Mouse (Mus musculus): ENCODE measurements around the gene Tom1l2.

The Tom1l2 gene

DNA sequence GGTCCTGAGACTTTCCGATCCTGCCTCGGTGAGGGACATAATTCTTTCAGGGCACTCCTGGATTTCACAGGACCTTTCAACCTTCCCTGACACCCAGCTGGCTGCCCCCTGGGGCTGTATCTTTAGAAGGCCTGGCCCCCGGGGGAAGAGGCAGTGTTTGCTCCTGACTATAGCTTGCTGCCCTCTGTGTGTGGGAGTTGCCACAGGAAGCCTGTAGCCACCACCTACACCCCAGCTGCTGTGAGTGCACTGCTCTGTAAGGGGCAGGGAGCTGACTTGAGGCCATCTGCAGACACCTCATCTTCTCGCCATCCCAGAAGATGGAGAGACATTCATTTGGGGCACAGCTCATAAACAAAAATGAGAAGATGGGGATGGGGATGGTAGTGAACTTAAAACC, 120.8 kb downstream of the Tom1l2 start:
- in situ Hi-C loops (cut with MseI, MboI): no loop called here

GRCm38 (mm10) chr11:60231326-60231725, 121.4 kb downstream of the Tom1l2 start:
- in situ Hi-C loops (cut with MseI, MboI): no loop called here

DNA sequence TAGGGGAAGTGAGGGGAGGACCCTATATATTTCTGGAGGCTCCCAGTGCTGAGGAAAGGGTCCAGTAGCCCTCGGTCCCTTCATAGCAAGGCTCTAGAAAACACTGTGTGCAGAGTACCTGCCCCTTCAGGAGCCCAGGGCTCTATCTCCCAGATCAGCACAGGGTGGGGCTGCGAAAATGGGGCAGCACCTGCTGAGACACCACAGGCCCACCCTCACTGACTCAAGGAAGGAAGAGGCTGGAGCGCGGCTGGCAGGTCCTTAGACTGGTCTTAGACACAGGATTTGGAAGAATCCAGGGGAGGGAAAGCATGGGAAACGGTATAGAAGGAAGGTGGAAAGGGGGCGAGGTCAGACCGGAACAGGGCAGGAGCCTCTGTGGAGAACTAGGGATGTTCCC, 122.2 kb downstream of the Tom1l2 start:
- in situ Hi-C loops (cut with MseI, MboI): no loop called here

DNA sequence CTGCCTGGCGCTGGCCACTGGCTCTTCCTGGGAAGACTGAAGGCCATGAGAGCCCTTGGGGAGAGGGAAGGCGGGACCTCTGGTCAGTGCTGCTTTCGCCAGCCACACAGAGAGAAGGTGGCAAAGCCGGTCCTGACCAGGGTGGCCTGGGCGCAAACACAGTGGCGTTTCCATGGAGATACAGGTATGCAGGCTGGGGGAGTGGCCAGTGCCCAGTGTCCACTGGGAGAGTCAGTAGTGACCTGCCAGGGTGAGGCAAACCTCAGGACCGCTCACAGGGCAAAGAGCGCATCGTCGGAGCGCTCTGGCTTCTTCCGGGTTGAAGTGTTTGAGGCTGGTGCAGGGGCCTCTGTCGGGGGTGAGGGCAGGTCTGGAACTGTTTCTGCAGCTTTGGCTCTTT, 122.9 kb downstream of the Tom1l2 start:
- in situ Hi-C loops (cut with MseI, MboI): no loop called here

DNA sequence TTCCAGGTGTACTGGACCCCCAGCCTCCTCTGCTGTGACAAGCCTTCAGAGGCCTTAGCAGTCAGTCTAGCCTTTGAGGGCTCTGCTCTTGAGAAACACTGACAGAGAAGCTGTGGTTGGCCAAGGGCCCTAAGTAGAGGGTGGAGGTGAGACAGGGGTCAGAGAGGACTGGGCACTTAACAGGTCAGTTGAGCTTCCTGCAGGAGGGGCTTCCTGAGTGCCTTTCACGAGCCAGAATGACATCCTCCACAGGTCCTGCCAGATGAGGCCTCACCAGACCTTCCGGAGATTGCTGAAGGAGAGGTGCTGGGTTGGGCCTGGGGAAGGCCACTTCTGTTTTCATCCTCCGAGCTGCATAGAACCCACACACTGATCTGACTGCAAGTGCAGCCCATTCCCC, 124.2 kb downstream of the Tom1l2 start:
- in situ Hi-C loops (cut with MseI, MboI): no loop called here

- in situ Hi-C loops (cut with MseI, MboI): no loop called here
Observed at GRCm38 (mm10) chr11:60225874-60226273, 126.8 kb downstream of the Tom1l2 start.

GRCm38 (mm10) chr11:60224676-60225075, 128.0 kb downstream of the Tom1l2 start:
- in situ Hi-C loops (cut with MseI, MboI): no loop called here

GRCm38 (mm10) chr11:60222469-60223236, 130.1 kb downstream of the Tom1l2 start, which contains the start of gene Srebf1:
Gene Srebf1 (minus strand): TSS chr11:60222581.
- in situ Hi-C loops (cut with MseI, MboI): no loop called here

DNA sequence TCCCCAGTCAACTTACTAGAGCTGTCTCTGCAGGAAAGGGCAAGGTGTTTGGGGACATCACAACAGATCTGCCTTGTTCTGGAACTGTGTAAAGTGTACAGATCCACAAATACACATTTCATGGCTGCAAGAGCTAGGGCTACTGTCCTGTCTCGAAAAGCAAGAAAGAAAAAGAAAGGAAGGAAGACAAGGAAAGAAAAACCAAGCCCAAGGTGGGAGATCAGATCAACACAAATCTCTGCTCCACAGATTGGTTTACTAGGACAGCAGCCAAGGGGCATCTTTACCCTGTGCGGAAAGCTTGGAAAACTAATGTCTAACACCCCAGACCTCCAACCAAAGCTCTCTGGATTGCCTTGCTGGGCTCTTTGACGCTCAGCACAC, 130.6 kb downstream of the Tom1l2 start:
- in situ Hi-C loops (cut with MseI, MboI): no loop called here

DNA sequence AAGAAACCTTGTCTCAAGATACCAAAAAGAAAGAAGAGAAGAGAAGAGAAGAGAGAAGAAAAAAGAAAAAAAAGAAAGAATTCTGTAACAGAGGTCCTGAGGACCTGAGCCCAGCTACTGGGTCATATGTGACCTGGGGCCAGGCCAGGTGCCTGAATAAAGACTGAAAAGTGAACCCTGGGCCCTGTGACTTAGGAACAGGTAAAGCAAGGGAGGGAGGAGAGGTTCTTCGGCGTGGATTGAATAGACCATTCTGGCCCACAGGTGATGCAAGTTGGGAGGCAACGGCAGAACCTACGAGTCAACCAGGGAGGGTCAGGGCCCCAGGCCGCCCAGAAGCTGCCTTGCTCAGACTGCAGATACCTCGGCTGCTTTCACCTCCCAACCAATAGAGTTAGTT, 131.3 kb downstream of the Tom1l2 start:
- in situ Hi-C loops (cut with MseI, MboI): no loop called here

GRCm38 (mm10) chr11:60220291-60220804, 132.4 kb downstream of the Tom1l2 start:
- in situ Hi-C loops (cut with MseI, MboI): no loop called here

DNA sequence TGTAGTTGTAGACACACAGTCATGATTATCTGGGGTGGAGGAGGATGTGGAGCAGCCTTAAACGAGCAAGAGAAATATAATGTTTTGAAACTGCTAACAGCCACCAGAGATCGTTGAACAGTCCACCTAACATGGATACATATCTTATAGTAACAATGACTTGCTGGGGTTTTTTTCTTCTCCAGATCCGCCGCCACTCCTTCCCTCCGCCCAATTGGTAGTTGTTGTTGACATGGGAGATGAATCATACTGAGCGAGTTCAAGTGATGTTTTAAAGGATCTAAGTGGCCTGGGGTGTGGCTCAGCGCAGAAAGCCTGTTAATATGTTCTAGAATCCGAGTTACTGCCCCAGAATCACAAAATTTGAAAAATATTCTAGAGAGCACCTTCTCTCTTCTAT, 133.1 kb downstream of the Tom1l2 start:
- in situ Hi-C loops (cut with MseI, MboI): no loop called here

- in situ Hi-C loops (cut with MseI, MboI): no loop called here
Observed at GRCm38 (mm10) chr11:60217467-60217866, 135.2 kb downstream of the Tom1l2 start.

DNA sequence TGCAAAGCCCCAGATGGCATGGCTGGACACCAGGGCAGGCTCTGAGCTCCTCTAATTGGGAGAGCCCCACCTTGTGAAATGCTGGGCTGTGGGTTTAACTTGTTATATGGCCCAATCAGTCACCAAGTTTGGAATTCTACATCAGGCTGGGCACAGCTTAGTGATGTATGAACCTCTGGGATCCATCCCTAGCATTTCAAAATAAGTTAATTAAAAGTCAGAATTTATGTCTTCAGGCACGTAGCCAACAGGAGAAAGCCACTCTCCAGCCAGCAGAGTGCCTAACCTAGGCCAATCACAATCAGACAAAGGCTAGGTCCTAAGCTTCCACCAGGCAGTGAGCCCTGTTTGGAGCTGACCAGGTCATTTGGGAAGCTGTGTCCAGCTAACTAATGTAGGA, 136.0 kb downstream of the Tom1l2 start:
- in situ Hi-C loops (cut with MseI, MboI): no loop called here

GRCm38 (mm10) chr11:60213266-60213665, 139.4 kb downstream of the Tom1l2 start:
- in situ Hi-C loops (cut with MseI, MboI): no loop called here

DNA sequence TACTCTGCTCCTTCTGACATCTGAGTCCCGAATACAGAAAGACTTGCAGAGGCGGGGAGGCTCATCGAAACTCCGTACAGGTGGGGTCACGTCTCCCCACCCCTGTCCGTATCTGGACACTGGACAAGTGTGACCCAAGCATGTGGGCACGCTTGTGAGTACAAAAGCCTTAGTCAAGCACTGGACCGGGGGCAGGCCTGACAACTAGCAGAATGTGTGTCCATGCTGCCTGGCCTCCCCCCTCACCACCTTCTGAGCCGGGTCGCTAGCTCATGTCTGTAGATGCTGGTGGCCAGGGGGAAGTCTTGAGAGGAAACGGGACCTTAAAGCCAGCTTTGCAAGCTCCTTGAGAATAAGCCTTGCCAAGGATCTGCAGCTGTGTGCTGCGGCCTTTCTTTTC, 140.9 kb downstream of the Tom1l2 start:
- in situ Hi-C loops (cut with MseI, MboI): no loop called here

- in situ Hi-C loops (cut with MseI, MboI): no loop called here
Observed at GRCm38 (mm10) chr11:60211152-60211551, 141.6 kb downstream of the Tom1l2 start.

- in situ Hi-C loops (cut with MseI, MboI): no loop called here
Observed at GRCm38 (mm10) chr11:60210305-60210724, 142.4 kb downstream of the Tom1l2 start.

GRCm38 (mm10) chr11:60209933-60210249, 142.8 kb downstream of the Tom1l2 start:
- in situ Hi-C loops (cut with MseI, MboI): no loop called here

- in situ Hi-C loops (cut with MseI, MboI): no loop called here
Observed at GRCm38 (mm10) chr11:60209217-60209932, 143.3 kb downstream of the Tom1l2 start.

DNA sequence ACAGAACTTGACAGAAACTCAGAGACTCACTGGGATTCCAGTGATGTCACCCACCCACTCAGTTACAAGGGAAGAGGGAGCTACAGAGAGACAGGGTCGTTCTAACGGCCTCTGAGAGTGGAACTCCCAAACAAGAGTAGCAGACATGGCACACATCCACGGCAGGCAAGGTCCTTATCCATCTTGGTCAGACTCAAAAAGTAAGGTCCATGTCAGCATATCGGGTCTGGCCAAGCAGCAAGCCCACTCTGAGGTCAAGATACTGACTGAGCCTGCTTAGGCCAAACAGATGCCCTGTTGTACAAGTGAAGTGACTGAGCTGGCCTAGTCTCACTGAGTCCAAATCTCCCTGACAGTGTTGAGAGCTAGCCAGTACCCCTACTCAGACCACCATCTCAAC, 144.0 kb downstream of the Tom1l2 start:
- in situ Hi-C loops (cut with MseI, MboI): no loop called here

DNA sequence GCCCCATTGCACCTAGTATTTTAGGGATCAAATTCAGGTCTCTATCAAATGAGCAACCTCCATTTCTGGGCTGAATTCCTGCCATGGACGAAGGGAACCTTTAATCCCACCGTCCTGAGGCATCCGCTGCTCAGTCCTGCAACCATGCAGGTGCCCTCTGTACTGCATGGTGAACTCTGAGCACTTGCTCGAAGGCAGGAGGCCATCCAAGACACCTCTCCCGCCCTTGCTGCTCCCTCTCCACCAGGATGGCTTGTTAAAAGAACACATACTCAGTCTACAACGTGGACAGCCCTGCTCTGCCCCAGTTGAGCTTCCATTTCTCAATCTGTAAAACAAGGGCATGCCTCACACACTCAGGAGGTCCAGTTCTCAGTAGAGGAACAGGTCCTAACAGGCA, 144.5 kb downstream of the Tom1l2 start:
- in situ Hi-C loops (cut with MseI, MboI): no loop called here

DNA sequence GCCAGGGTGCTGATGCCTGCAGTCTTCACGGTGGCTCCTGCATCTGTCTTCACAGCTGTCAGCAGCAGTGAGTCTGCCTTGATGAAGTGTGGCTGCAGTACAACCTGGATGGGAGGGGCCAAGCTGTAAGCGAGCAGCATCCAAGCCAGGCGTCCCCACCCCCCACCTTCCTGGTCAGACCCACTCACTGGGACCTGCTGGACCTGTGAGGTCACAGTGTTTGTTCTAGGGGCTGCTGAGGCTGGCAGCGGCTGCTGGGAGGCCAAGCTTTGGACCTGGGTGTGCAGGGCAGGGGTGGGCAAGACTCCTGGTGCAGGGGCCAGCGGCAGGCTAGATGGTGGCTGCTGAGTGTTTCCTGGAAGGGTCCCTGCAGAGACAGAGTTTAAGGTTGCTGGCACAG, 146.5 kb downstream of the Tom1l2 start:
- in situ Hi-C loops (cut with MseI, MboI): no loop called here

Data from mouse trophoblast stem cell (cell line).